Mouse (Mus musculus) ES-CJ7 (cell line): ENCODE results near the gene Pms2.

ENCODE experiments used
- DNase-seq: peaks from one replicate; pipeline ENCODE4 v3.0.0; 2011; ENCODE audit warnings: low read depth, low spot score

Pms2 gene

DNA sequence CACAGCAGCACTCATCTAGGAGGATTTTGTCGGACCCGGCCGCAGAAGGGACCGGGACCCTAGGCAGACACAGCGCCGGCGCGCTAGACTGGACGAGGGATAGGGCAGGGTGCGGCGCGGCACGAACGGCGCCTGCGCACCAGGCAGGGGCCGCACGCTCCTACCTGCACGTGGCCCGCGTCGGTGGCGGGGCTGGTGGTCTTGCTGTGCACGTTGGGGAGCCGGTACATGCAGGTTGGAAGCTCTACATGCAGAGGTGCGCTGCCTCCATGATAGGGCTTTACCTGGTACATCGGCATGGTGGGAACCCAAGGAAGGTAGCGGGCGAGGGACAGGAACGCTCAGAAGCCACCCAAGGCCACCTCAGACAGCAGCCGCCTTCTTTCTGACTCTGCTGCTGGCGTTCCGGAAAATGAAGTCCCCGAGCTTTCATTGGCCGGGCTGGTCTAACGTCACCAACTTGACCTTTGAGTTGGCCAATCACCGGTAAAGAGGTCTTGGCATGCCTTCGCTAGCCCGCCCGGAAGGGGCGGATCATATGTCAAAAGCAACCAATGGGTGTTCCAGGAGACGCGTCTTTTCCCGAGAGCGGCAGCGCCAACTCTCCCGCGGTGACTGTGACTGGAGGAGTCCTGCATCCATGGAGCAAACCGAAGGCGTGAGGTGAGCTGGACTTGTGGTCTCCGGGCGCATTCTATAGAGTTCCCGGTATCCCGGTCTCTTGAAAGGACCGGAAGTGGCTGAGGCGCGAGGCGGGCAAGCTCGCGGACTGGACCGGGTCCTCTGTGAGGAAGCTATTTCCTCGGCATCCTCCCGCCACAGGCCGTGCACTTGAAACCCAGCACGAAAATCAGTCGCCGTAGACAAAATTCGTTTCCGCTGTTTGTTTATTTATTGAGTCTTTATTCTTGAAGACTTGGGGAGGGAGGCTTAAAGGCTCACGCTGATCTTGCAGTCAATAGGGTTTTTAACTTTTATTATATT is at the start of gene Pms2, which contains the start of gene Aimp2:
Gene Pms2, plus strand, starts transcription at position 548 of the 984 bp plus-strand sequence.
Gene Aimp2, minus strand, starts transcription at position 431 of the 984 bp plus-strand sequence.
- peak; percentile 99 for DNase-seq

- no peak for DNase-seq
Observed at GRCm38 (mm10) chr5:143871547-143872169, 38.1 kb upstream of the Pms2 start.

DNA sequence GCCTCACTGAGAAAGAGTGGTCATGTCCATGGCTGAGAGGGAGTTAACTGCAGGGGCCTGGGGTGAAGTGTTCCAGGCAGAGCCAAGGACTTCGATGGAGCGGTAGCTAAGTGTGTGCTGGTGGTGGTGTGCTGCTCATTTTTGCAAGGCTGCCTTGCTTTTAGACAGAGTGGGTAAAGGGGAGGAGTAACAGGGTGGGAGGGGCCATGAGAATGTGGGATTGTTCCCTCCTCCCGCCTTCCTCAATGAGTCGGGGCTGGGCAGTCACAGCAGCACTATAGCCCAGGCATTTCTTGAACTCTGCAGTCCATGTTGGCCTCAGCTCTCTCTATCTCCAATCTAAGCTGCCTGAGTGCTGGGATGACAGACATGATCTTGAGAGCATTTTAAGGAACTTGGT is 35.2 kb upstream of the Pms2 start:
- DNase-seq = peak; percentile 34

GRCm38 (mm10) chr5:143885274-143885673 is 24.5 kb upstream of the Pms2 start:
- no peak for DNase-seq

GRCm38 (mm10) chr5:143890741-143891140 is 19.0 kb upstream of the Pms2 start:
- no peak for DNase-seq

- DNase-seq = peak; percentile 43
Observed at GRCm38 (mm10) chr5:143892255-143892886, 17.4 kb upstream of the Pms2 start.

DNA sequence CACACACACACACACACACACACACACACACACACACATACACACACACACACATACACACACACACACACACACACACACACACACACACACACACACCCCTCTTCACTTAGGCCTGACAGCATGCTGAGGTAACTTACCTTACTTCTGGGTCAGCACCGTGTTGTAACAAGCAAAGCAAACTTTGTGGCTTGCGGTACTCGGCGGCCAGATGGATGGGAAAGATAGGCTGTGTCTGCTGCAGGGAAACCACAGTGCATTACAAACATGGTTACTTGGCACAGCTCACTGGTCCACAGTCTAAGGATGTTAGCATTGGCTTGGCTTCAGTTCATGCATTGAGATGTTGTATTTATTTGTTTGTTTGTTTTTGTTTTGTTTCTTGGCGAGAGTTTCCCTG is 16.4 kb upstream of the Pms2 start:
- DNase-seq = no peak

GRCm38 (mm10) chr5:143897635-143898330 is 12.0 kb upstream of the Pms2 start, which contains the start of gene Ankrd61:
Ankrd61 (minus strand) TSS chr5:143897685.
- peak; percentile 19 for DNase-seq

- no peak for DNase-seq
Observed at GRCm38 (mm10) chr5:143902111-143902510, 7.7 kb upstream of the Pms2 start.

DNA sequence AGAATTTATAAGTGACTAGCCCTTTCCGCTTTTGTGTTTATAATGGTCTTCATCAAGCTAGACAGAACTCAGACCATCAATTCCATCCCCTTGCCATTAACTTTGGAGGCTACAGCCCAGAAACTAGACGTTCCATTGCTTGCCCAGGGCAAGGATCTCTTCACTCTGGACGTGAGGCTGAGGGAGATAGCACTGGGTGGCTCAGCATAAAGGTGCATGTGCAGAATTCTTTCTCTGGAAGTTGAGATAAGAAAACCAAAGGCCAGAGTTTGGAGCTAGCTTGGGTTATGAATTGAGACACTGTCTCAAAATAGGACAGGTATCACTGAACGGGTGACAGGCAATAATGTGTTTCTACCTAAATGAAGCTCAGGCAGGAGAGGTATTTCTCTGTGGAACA is 6.0 kb upstream of the Pms2 start:
- DNase-seq = no peak

- DNase-seq = no peak
Observed at GRCm38 (mm10) chr5:143906429-143906828, 3.3 kb upstream of the Pms2 start.

DNA sequence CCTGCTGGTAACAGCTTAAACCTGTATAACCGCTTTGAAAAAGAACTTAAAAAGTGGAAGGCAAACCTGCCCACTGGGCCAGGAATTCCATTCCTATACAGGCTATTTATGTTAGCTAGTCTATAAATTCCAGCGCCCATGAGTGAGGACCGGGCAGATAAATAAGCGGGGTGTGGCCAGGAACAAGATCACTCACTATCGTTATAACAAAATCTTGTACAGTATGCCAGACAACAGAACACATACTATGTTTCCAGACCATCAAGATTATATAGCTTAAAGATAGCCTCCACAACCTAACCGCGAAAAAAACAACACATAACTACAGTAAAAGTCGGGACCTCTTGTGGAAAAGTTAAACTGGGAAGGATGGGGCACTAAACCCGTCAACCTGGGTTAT is 838 bp upstream of the Pms2 start:
- no peak for DNase-seq

DNA sequence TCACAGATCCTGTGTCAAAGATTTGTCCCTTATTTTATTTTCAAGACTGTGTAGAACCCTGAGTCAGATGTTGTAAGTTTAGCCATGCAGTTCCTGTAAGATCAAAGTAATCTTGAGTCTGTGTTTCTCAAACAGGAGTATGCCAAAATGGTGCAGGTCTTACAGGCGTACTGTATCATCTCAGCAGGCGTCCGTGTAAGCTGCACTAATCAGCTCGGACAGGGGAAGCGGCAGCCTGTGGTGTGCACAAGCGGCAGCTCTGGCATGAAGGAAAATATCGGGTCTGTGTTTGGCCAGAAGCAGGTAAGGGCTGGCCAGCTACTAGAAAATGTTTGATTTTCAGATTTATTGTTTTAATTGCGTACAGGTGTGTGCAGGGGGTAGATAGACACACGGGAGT is 6.5 kb downstream of the Pms2 start:
- no peak for DNase-seq

GRCm38 (mm10) chr5:143917418-143917817 is 7.7 kb downstream of the Pms2 start:
- peak; percentile 72 for DNase-seq

DNA sequence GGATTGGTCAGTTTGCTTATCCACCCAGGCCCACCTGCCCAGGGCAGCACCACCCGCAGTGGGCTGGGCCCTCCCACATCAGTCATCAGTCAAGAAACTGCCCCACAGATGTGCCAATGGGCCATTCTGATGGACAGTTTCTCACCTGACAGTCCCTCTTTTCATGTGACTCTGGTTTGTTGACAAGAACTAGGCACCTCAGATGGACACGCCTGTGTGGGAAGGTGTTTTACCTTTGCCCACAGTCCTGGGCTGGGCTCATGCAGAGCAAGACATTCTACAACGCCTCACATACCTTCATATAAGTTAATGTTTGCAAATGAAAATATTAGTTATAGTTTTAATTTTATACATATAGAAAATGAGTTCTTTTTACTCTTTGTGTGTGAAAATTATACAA is 8.4 kb downstream of the Pms2 start:
- DNase-seq = no peak

GRCm38 (mm10) chr5:143924781-143925452 is 15.2 kb downstream of the Pms2 start:
- DNase-seq = no peak

GRCm38 (mm10) chr5:143927875-143928274 is 18.1 kb downstream of the Pms2 start, which contains the start of gene Gm42421:
Gm42421 (plus strand) TSS chr5:143928175.
- DNase-seq = no peak

- DNase-seq = no peak
Observed at GRCm38 (mm10) chr5:143929291-143929690, 19.5 kb downstream of the Pms2 start.

DNA sequence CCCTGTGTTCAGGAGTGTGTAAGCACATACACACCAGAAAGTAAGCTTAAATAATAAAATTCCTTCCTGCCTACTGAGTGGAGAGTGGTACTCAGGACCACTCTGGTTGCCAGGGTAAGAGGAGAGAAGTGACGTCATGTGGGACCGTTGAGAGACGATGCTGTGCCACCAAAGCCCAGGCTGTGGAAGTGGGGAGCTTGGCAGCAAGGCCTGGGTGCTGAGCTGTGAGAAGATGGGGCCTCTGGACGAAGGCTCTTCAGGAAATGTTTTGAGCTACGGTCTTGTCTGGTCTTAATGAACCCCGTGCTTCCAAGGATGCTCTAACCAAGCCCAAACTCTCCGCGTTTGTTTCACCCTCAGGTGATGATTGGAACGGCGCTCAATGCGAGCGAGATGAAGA is 20.9 kb downstream of the Pms2 start:
- DNase-seq = no peak

GRCm38 (mm10) chr5:143931863-143932580 is 22.3 kb downstream of the Pms2 start:
- DNase-seq = no peak
